Mouse (Mus musculus) forebrain, postnatal 0 days (tissue): Measurements from ENCODE around the gene Tmem219. TPM values are rescaled to one million over a fixed set of nuclear protein-coding genes. Genes with fewer than 3 reads are reported as not detected.

ENCODE experiments used
- ATAC-seq: fragments of 200-750 bp; cut with Nextera tagmentation; 2 replicates; pipeline ENCODE4 v1.8.0; 2017; ENCODE audit warnings: mild to moderate bottlenecking, moderate library complexity
- DNase-seq: peaks from one replicate; pipeline ENCODE4 v3.0.0-alpha.2; 2015
- H3K27ac ChIP-seq: fragments of 300-500 bp; sonication (generic); 2 replicates; pipeline ENCODE4 v1.5.1; 2014; ENCODE audit warnings: low read depth, mild to moderate bottlenecking, antibody characterized with exemption, low read length, moderate library complexity, mixed read lengths
- H3K27me3 ChIP-seq: fragments of 300-500 bp; sonication (generic); 2 replicates; pipeline ENCODE4 v1.6.1; 2014; ENCODE audit warnings: mild to moderate bottlenecking, low read length, mixed read lengths; ENCODE audit not compliant: insufficient read depth
- H3K36me3 ChIP-seq: fragments of 300-500 bp; sonication (generic); 2 replicates; pipeline ENCODE4 v1.6.1; 2014; ENCODE audit warnings: mild to moderate bottlenecking, moderate library complexity; ENCODE audit not compliant: insufficient read depth
- H3K4me1 ChIP-seq: fragments of 300-500 bp; sonication (generic); 2 replicates; pipeline ENCODE4 v1.6.1; 2014; ENCODE audit warnings: antibody characterized with exemption; ENCODE audit not compliant: insufficient read depth
- H3K4me2 ChIP-seq: fragments of 300-500 bp; sonication (generic); 2 replicates; pipeline ENCODE4 v1.6.1; 2014; ENCODE audit warnings: low read depth, mild to moderate bottlenecking, moderate library complexity
- H3K4me3 ChIP-seq: fragments of 300-500 bp; sonication (generic); 2 replicates; pipeline ENCODE4 v1.5.1; 2014; ENCODE audit warnings: low read depth, low read length, mixed read lengths
- H3K9ac ChIP-seq: fragments of 300-500 bp; sonication (generic); 2 replicates; pipeline ENCODE4 v1.6.1; 2014; ENCODE audit warnings: mild to moderate bottlenecking
- H3K9me3 ChIP-seq: fragments of 300-500 bp; sonication (generic); 2 replicates; pipeline ENCODE4 v1.6.1; 2016; ENCODE audit warnings: low read length
- CTCF ChIP-seq: sonication (generic); IDR thresholded peaks from 2 replicates; pipeline ENCODE4 v1.5.1; 2016; ENCODE audit warnings: antibody characterized with exemption, control low read depth, low read depth
- WGBS: fragments of 180-500 bp; shearing (Covaris S2); extraction: QIAGEN DNeasy Blood & Tissue Kit; methylation state at CpG from one replicate; pipeline ENCODE4 v1.1.7; 2014; 5-methylcytosine and 5-hydroxymethylcytosine counted together
- polyA plus RNA-seq: library from polyadenylated mRNA; unstranded; fragments of >200 nt; fragmentation: Nextera tagmentation; extraction: Ambion mirVana; gene quantifications from 2 replicates; pipeline ENCODE4 v1.2.1, GENCODE M21; 2015
- total RNA-seq: library from RNA; depleted of rRNA; stranded (reverse); fragments of >200 nt; gene quantifications from 2 replicates; pipeline ENCODE4 v1.2.3, GENCODE M21; 2014

The Tmem219 gene
- total and polyA plus RNA-seq, 2 experiments from 2014 or later = 23.8 to 44.7 TPM

DNA sequence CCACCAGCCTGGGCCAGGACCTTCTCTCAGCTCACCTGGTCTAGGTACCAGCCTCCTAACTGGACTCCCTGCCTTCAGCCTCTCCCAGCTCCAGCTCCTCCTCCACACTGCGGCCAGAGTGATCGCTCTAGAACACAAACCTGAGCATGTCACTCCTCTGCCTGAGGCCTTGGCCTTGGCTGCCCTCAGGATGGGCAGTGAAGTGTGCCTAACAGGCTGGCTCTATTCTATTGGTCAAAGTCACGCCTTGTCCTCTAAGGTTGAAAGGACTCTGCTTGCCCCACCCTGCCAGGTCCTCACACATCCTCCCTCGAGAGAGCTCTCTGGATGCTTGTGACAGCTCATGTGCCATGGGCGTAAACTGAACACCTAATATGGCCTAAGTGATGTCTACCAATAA is 69.3 kb downstream of the Tmem219 start:
- H3K36me3 ChIP-seq = peaks cover 53% of the 10 kb centered on the region
- no peaks in the 10 kb centered on the region for H3K9me3 ChIP-seq
- no peak overlapping the region for H3K27ac ChIP-seq
- H3K4me1 ChIP-seq = 0 out of 2 replicates have a peak, but pooled peaks cover 3% of the 10 kb centered on the region
- DNase-seq (no peak), ATAC-seq (no peak)
- 84% methylated on average over 5 of the region's 5 CpGs for WGBS
- no peak overlapping the region for H3K9ac ChIP-seq
- no peak overlapping the region for H3K4me3 ChIP-seq
- no peak overlapping the region for H3K4me2 ChIP-seq
- H3K27me3 ChIP-seq = no peaks in the 10 kb centered on the region
- TF ChIP-seq CTCF = no peak

DNA sequence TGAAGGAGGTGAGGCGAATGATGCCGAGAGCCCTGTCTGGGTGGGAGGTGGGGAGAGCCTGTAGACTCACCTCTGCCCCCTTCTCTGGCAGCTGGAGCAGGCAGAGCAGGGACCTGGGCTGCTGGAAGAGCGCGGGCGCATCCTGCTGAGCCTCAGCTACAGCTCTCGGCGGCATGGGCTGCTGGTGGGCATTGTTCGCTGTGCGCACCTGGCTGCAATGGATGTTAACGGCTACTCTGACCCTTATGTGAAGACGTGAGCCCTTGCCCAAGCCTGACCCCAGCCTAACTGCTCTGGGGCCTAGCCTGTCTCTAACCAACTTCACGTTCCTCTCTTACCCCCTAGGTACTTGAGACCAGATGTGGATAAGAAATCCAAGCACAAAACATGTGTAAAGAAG is 71.5 kb downstream of the Tmem219 start:
- 40% methylated on average over 12 of the region's 12 CpGs for WGBS
- ATAC-seq = no peak

DNA sequence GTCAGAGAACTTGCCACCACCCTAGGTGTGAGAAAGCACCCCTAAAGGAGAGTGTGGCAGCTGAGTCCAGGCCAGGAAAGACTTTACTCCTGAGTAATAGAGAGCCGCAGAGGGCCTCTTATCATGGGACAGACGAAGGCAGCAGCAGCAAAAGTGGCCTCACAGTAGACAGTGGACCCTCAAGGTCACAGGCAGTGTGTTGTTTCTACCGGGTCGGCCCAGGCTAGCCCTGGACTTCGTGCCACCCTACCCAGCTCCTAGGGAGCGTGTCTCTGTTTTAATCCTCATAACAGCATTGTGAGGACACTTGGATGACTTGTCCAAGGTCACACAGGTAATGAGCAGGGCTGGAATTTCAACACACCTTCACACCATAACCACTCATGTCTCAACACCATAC is 72.6 kb downstream of the Tmem219 start:
- Histone ChIP-seq H3K4me2 (no peak overlapping the region), H3K9me3 (no peaks in the 10 kb centered on the region), H3K36me3 (peaks cover 29% of the 10 kb centered on the region), H3K27ac (no peak overlapping the region), H3K9ac (no peak overlapping the region), H3K27me3 (no peaks in the 10 kb centered on the region), H3K4me1 (0 out of 2 replicates have a peak, but pooled peaks cover 11% of the 10 kb centered on the region), H3K4me3 (no peak overlapping the region)
- DNase-seq (no peak), ATAC-seq (no peak)
- no peak for TF ChIP-seq CTCF
- WGBS = 91% methylated on average over 6 of the region's 6 CpGs

More for the DNA sequence above, 71.5 kb downstream of the Tmem219 start:
- no peak overlapping the region for H3K9ac ChIP-seq
- TF ChIP-seq CTCF = no peak
- no peaks in the 10 kb centered on the region for H3K9me3 ChIP-seq
- no peak overlapping the region for H3K4me3 ChIP-seq
- no peak overlapping the region for H3K4me2 ChIP-seq
- no peaks in the 10 kb centered on the region for H3K27me3 ChIP-seq
- no peak for DNase-seq
- 0 out of 2 replicates have a peak, but pooled peaks cover 11% of the 10 kb centered on the region for H3K4me1 ChIP-seq
- H3K36me3 ChIP-seq = peaks cover 34% of the 10 kb centered on the region
- H3K27ac ChIP-seq = no peak overlapping the region

DNA sequence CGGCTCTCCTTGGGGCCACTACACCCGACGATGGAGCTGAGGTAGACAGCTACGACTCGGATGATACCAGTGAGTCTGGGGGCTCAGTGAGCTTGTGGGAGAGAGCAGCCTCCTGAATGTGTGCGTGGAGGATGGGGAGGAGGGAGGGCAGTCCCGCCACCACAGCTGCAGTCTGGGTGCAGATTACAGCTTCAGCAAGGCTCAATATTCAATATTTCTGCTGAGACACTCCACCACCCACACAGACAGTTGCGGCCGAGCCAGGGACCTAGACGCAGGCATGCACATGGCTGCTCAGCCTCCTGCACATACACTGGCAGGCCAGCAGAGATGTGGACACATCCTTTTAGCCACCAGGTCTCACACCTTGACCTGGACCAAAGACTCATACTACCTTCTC is 73.9 kb downstream of the Tmem219 start:
- no peaks in the 10 kb centered on the region for H3K9me3 ChIP-seq
- TF ChIP-seq CTCF = no peak
- DNase-seq (peak; percentile 46), ATAC-seq (peak; percentile 60)
- 0 out of 2 replicates have a peak, but pooled peaks cover 11% of the 10 kb centered on the region for H3K4me1 ChIP-seq
- H3K9ac ChIP-seq = peak overlapping the region; percentile 71
- H3K4me2 ChIP-seq = peak overlapping the region; percentile 99
- H3K36me3 ChIP-seq = peaks cover 22% of the 10 kb centered on the region
- H3K4me3 ChIP-seq = peak overlapping the region; percentile 65
- no peaks in the 10 kb centered on the region for H3K27me3 ChIP-seq
- H3K27ac ChIP-seq = peak overlapping the region; percentile 50
- WGBS = 23% methylated on average over 10 of the region's 10 CpGs

- peak overlapping the region; percentile 65 for H3K4me3 ChIP-seq
- peaks cover 15% of the 10 kb centered on the region for H3K36me3 ChIP-seq
- H3K9ac ChIP-seq = peak overlapping the region; percentile 71
- WGBS = under 1% methylated on average over 74 of the region's 74 CpGs
- no peaks in the 10 kb centered on the region for H3K27me3 ChIP-seq
- TF ChIP-seq CTCF = no peak
- ATAC-seq = peak; percentile 68
- H3K4me2 ChIP-seq = peak overlapping the region; percentile 99
- 0 out of 2 replicates have a peak, but pooled peaks cover 11% of the 10 kb centered on the region for H3K4me1 ChIP-seq
- peak; percentile 75 for DNase-seq
- peak overlapping the region; percentile 50; the same call in 1 of the 2 replicates for H3K27ac ChIP-seq
- no peaks in the 10 kb centered on the region for H3K9me3 ChIP-seq
These were observed 75.0 kb downstream of the Tmem219 start for GRCm38 (mm10) chr7:126847421-126848398.

DNA sequence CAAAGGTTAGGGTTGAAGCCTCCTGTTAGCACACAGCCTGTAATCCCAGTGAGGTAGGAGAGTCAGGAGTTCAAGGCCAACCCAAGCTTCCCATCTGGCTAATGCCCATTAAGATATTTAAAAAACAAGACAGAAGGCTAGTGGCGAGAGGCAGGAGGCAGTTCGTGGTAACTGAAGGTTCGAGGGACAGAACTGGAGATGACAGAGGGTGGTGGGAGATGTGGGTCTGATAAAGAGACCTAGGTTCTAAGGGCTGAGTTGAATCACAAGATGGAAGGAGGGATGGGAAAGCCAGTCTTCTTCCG is 75.6 kb downstream of the Tmem219 start, which contains the start of gene Doc2a:
Doc2a (plus strand) TSS at position 301 of the 305 bp plus-strand sequence.
- peak within 1 kb of the TSS; percentile 71 for H3K9ac ChIP-seq
- H3K27me3 ChIP-seq = no peaks in the 10 kb centered on the region
- H3K4me3 ChIP-seq = peak within 1 kb of the TSS; percentile 65
- peak within 1 kb of the TSS; percentile 99 for H3K4me2 ChIP-seq
- WGBS = 27% methylated on average over 4 of the region's 4 CpGs
- peak within 1 kb of the TSS; percentile 50 for H3K27ac ChIP-seq
- ATAC-seq (no peak), DNase-seq (no peak)
- no peaks in the 10 kb centered on the region for H3K9me3 ChIP-seq
- TF ChIP-seq CTCF = no peak
- H3K36me3 ChIP-seq = peaks cover 8% of the 10 kb centered on the region
- H3K4me1 ChIP-seq = 0 out of 2 replicates have a peak, but pooled peaks cover 11% of the 10 kb centered on the region

GRCm38 (mm10) chr7:126845516-126845915 is 77.2 kb downstream of the Tmem219 start:
- TF ChIP-seq CTCF = no peak
- Histone ChIP-seq H3K4me3 (no peak overlapping the region), H3K27ac (no peak overlapping the region), H3K9me3 (no peaks in the 10 kb centered on the region), H3K4me1 (0 out of 2 replicates have a peak, but pooled peaks cover 11% of the 10 kb centered on the region), H3K36me3 (no peaks in the 10 kb centered on the region), H3K4me2 (no peak overlapping the region), H3K9ac (no peak overlapping the region), H3K27me3 (no peaks in the 10 kb centered on the region)
- ATAC-seq (no peak), DNase-seq (no peak)
- 27% methylated on average over 2 of the region's 2 CpGs for WGBS
